Mouse (Mus musculus): ENCODE data around the gene Echdc1.
A peak's percentile ranks its signal among the peaks of the same experiment; 100 is the strongest.
"Not testable (repeated sequence)": the region's sequence is repeated elsewhere in the genome, so short reads cannot be mapped to it uniquely, and the experiment has no call there.

Echdc1 gene

GRCm38 (mm10) chr10:29313064-29313638, at the start of gene Echdc1:
Gene Echdc1, plus strand, starts transcription at chr10:29313166.
- DNase-seq (ENCODE audit: low read depth, low spot score), result peak; percentile 83

- DNase-seq (ENCODE audit: low read depth, low spot score), result no peak
Observed at GRCm38 (mm10) chr10:29281736-29282135, 31.2 kb upstream of the Echdc1 start.

- DNase-seq (ENCODE audit: low read depth, low spot score), result no peak
Observed at GRCm38 (mm10) chr10:29285757-29286156, 27.2 kb upstream of the Echdc1 start.

- DNase-seq (ENCODE audit: low read depth, low spot score), result no peak
Observed at GRCm38 (mm10) chr10:29302230-29302629, 10.7 kb upstream of the Echdc1 start.

- DNase-seq (ENCODE audit: low read depth, low spot score), result no peak
Observed at GRCm38 (mm10) chr10:29311480-29312219, 1.3 kb upstream of the Echdc1 start.

- DNase-seq (ENCODE audit: low read depth, low spot score), result no peak
Observed at GRCm38 (mm10) chr10:29313905-29314304, 939 bp downstream of the Echdc1 start.

- DNase-seq (ENCODE audit: low read depth, low spot score), result no peak
Observed at GRCm38 (mm10) chr10:29324817-29325216, 11.9 kb downstream of the Echdc1 start.

GRCm38 (mm10) chr10:29333836-29334235, 20.9 kb downstream of the Echdc1 start:
- no peak for DNase-seq (ENCODE audit: low read depth, low spot score)

GRCm38 (mm10) chr10:29338355-29339056, 25.5 kb downstream of the Echdc1 start:
- peak; percentile 51 for DNase-seq (ENCODE audit: low read depth, low spot score)

GRCm38 (mm10) chr10:29344232-29344631, 31.3 kb downstream of the Echdc1 start:
- no peak for DNase-seq (ENCODE audit: low read depth, low spot score)

- no peak for DNase-seq (ENCODE audit: low read depth, low spot score)
Observed at GRCm38 (mm10) chr10:29346638-29347037, 33.7 kb downstream of the Echdc1 start.

- no peak for DNase-seq (ENCODE audit: low read depth, low spot score)
Observed at GRCm38 (mm10) chr10:29351420-29351819, 38.5 kb downstream of the Echdc1 start.

- DNase-seq (ENCODE audit: low read depth, low spot score), result no peak
Observed at GRCm38 (mm10) chr10:29352575-29352974, 39.6 kb downstream of the Echdc1 start.

- DNase-seq (ENCODE audit: low read depth, low spot score), result peak; percentile 9
Observed at GRCm38 (mm10) chr10:29354183-29354582, 41.2 kb downstream of the Echdc1 start.

- no peak for DNase-seq (ENCODE audit: low read depth, low spot score)
Observed at GRCm38 (mm10) chr10:29361095-29361463, 48.1 kb downstream of the Echdc1 start.

GRCm38 (mm10) chr10:29361464-29362196, 48.7 kb downstream of the Echdc1 start:
- peak; percentile 78 for DNase-seq (ENCODE audit: low read depth, low spot score)

GRCm38 (mm10) chr10:29362197-29362900, 49.4 kb downstream of the Echdc1 start, which contains the start of gene Rnf146:
Gene Rnf146, minus strand, starts transcription at chr10:29362442.
- no peak for DNase-seq (ENCODE audit: low read depth, low spot score)

- no peak for DNase-seq (ENCODE audit: low read depth, low spot score)
Observed at GRCm38 (mm10) chr10:29374065-29374464, 61.1 kb downstream of the Echdc1 start.

GRCm38 (mm10) chr10:29381558-29381957, 68.6 kb downstream of the Echdc1 start:
- no peak for DNase-seq (ENCODE audit: low read depth, low spot score)

GRCm38 (mm10) chr10:29394890-29395289, 81.9 kb downstream of the Echdc1 start:
- not testable (repeated sequence) for DNase-seq (ENCODE audit: low read depth, low spot score)
